Mouse (Mus musculus): ENCODE results near the gene 2900011O08Rik. TPM values are rescaled to one million over a fixed set of nuclear protein-coding genes. Genes with fewer than 3 reads are reported as not detected.

Gene 2900011O08Rik
- 1.6 TPM in 1 of 2 replicates, not detected in the other for polyA plus RNA-seq (2011; ENCODE audit: insufficient read depth, insufficient read length, low replicate concordance, missing spikeins)

GRCm38 (mm10) chr16:13986574-13987478 lies at the start of gene 2900011O08Rik, which contains the start of gene Ifitm7:
2900011O08Rik (plus strand) TSS chr16:13986604.
Ifitm7 (minus strand) TSS chr16:13986888.
- no peaks in the 10 kb centered on the region for H3K4me1 ChIP-seq (ENCODE audit: control insufficient read depth, insufficient read depth, low read length)
- TF ChIP-seq POLR2A (IDR thresholded peaks at IDR 0.05; ENCODE audit: borderline replicate concordance, control insufficient read depth, low read depth, low read length) (no peak), CTCF (IDR thresholded peaks at IDR 0.05; ENCODE audit: control insufficient read depth, insufficient read depth, low read length) (no peak)
- H3K27ac ChIP-seq (ENCODE audit: control insufficient read depth, insufficient read depth, low read depth, low read length, poor library complexity) = no peak within 1 kb of the TSS
- no peak within 1 kb of the TSS for H3K4me3 ChIP-seq (replicated peaks; ENCODE audit: control insufficient read depth, low read depth, low read length)
- 1% methylated on average over 31 of the region's 31 CpGs for WGBS

DNA sequence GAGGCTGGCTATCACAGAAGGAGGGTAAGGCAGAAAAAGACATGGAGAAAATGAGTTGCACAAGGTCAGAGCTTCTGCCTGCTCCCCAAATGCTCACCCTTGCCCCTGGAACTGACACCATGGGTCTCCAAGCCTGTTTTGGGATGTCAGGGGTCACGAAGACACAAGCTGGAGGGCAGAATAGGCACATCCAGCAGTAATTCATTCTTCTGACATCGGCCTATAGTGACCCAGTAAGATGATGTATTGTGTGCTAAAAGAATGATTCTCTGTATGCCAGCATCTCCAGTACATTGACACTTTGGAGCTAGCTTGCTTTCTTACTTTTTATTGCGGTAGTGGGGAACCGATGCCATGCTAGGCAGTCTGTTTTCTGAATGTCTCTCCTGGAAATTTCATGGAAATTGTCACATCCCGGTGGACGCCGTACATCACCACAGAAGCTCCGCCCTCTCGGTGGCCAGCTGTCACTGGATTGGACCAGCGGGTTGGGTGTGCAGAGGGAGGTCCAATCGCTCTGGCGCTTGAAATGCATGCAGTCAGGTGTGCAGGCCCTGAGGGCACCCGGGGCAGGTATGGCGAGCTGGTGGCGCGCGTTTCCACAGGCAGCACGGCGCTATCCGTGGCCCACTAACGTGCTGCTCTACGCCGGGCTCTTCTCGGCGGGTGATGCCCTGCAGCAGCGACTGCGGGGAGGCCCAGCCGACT lies 46.1 kb upstream of the 2900011O08Rik start:
- WGBS = 12% methylated on average over 28 of the region's 28 CpGs
- no peak overlapping the region for H3K27ac ChIP-seq (ENCODE audit: control insufficient read depth, insufficient read depth, low read depth, low read length, poor library complexity)
- H3K4me1 ChIP-seq (ENCODE audit: control insufficient read depth, insufficient read depth, low read length) = peaks cover 2% of the 10 kb centered on the region; the same call in 1 of the 2 replicates
- no peak for TF ChIP-seq CTCF (IDR thresholded peaks at IDR 0.05; ENCODE audit: control insufficient read depth, insufficient read depth, low read length)
- TF ChIP-seq POLR2A (IDR thresholded peaks at IDR 0.05; ENCODE audit: borderline replicate concordance, control insufficient read depth, low read depth, low read length) = no peak
- H3K4me3 ChIP-seq (replicated peaks; ENCODE audit: control insufficient read depth, low read depth, low read length) = no peak overlapping the region

GRCm38 (mm10) chr16:13940847-13941395 lies 45.5 kb upstream of the 2900011O08Rik start:
- no peak for TF ChIP-seq CTCF (IDR thresholded peaks at IDR 0.05; ENCODE audit: control insufficient read depth, insufficient read depth, low read length)
- no peak for TF ChIP-seq POLR2A (IDR thresholded peaks at IDR 0.05; ENCODE audit: borderline replicate concordance, control insufficient read depth, low read depth, low read length)
- H3K4me3 ChIP-seq (replicated peaks; ENCODE audit: control insufficient read depth, low read depth, low read length) = no peak overlapping the region
- 4% methylated on average over 34 of the region's 34 CpGs for WGBS

DNA sequence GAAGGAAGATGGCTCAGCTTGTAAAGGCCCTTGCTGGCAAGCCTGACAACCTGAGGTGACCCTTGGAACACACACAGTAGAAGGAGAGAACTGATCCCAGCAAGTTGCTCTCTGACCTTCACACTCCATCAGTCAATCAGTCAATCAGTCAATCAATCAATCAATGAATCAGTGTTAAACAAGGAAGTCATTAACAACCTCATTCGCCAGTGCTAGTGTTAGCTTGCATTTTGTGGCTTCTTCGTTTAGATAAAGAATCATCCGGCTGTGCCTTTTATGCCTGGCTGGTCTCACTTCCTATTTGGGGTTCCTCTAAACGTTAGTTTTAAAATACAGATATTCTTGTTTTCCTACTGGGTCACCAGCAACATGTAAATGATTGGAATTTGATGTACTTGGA lies 42.2 kb upstream of the 2900011O08Rik start:
- Histone ChIP-seq H3K27ac (ENCODE audit: control insufficient read depth, insufficient read depth, low read depth, low read length, poor library complexity) (no peak overlapping the region), H3K4me3 (replicated peaks; ENCODE audit: control insufficient read depth, low read depth, low read length) (no peak overlapping the region), H3K4me1 (ENCODE audit: control insufficient read depth, insufficient read depth, low read length) (peaks cover 2% of the 10 kb centered on the region; the same call in 1 of the 2 replicates)
- 6% methylated on average over 4 of the region's 4 CpGs for WGBS
- TF ChIP-seq POLR2A (IDR thresholded peaks at IDR 0.05; ENCODE audit: borderline replicate concordance, control insufficient read depth, low read depth, low read length) = no peak
- no peak for TF ChIP-seq CTCF (IDR thresholded peaks at IDR 0.05; ENCODE audit: control insufficient read depth, insufficient read depth, low read length)

More at GRCm38 (mm10) chr16:13940847-13941395, 45.5 kb upstream of the 2900011O08Rik start:
- peaks cover 2% of the 10 kb centered on the region; the same call in 1 of the 2 replicates for H3K4me1 ChIP-seq (ENCODE audit: control insufficient read depth, insufficient read depth, low read length)
- no peak overlapping the region for H3K27ac ChIP-seq (ENCODE audit: control insufficient read depth, insufficient read depth, low read depth, low read length, poor library complexity)

DNA sequence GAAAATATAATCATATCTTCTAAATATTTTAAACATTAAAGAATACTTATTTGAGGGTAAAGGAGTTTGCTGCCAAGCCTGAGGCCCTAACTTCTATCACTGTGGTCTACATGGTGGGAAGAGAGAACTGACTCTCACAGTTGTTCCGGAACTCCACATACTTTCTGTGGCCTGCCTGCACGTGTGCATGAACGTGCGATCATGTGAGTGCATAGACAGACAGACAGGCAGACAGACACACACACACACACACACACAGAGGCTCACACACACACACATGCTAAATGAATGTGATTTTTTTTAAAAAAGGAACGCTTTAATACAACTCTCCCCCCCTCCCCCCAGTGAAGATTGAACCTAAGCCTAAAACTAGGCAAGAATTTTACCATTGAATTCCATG lies 41.7 kb upstream of the 2900011O08Rik start:
- WGBS = 72% methylated on average over 5 of the region's 5 CpGs
- Histone ChIP-seq H3K27ac (ENCODE audit: control insufficient read depth, insufficient read depth, low read depth, low read length, poor library complexity) (no peak overlapping the region), H3K4me3 (replicated peaks; ENCODE audit: control insufficient read depth, low read depth, low read length) (no peak overlapping the region), H3K4me1 (ENCODE audit: control insufficient read depth, insufficient read depth, low read length) (peaks cover 2% of the 10 kb centered on the region; the same call in 1 of the 2 replicates)
- TF ChIP-seq POLR2A (IDR thresholded peaks at IDR 0.05; ENCODE audit: borderline replicate concordance, control insufficient read depth, low read depth, low read length) (no peak), CTCF (IDR thresholded peaks at IDR 0.05; ENCODE audit: control insufficient read depth, insufficient read depth, low read length) (no peak)

DNA sequence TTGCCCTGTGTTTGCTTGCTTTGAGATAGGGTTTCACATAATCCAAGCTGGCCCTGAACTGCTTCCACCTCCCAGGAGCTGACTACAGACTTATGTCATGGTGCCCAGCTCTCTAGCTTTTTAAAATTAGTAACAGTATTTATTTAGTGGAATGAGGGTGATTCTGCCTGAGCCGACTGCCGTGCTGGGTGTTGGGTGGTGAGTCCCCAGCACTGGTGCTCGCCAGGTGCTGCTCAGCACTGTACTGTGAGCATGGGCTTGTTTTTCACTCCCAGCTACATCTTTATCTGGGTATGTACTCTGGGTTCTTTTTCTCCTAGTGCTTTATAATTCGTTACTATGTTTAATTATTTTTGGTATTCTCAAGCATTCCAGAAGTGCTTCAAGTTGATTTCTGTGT lies 41.3 kb upstream of the 2900011O08Rik start:
- peaks cover 2% of the 10 kb centered on the region; the same call in 1 of the 2 replicates for H3K4me1 ChIP-seq (ENCODE audit: control insufficient read depth, insufficient read depth, low read length)
- no peak overlapping the region for H3K4me3 ChIP-seq (replicated peaks; ENCODE audit: control insufficient read depth, low read depth, low read length)
- H3K27ac ChIP-seq (ENCODE audit: control insufficient read depth, insufficient read depth, low read depth, low read length, poor library complexity) = no peak overlapping the region
- 70% methylated on average over 4 of the region's 4 CpGs for WGBS
- TF ChIP-seq POLR2A (IDR thresholded peaks at IDR 0.05; ENCODE audit: borderline replicate concordance, control insufficient read depth, low read depth, low read length) = no peak

DNA sequence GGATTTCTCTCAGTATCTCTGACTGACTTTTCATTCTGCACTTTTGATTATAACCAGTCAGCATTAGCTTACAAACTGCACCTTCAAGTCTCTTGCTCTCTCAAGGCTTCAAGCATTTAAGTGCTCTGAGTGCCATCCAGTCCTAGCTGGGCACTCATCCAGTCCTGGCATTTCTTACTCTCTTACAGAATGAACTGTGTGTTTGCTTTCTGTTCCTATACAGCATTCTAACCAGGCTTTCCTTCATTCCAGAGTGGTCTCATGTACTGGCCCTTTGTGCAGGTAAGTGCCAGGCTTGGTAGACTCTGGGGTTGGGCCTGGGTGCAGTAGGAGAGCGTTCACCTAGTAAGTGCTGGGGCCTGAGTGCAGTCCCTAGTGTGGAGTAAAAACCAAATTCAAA lies 40.1 kb upstream of the 2900011O08Rik start:
- TF ChIP-seq CTCF (IDR thresholded peaks at IDR 0.05; ENCODE audit: control insufficient read depth, insufficient read depth, low read length) (no peak), POLR2A (IDR thresholded peaks at IDR 0.05; ENCODE audit: borderline replicate concordance, control insufficient read depth, low read depth, low read length) (no peak)
- 88% methylated on average over 1 of the region's 1 CpGs for WGBS

DNA sequence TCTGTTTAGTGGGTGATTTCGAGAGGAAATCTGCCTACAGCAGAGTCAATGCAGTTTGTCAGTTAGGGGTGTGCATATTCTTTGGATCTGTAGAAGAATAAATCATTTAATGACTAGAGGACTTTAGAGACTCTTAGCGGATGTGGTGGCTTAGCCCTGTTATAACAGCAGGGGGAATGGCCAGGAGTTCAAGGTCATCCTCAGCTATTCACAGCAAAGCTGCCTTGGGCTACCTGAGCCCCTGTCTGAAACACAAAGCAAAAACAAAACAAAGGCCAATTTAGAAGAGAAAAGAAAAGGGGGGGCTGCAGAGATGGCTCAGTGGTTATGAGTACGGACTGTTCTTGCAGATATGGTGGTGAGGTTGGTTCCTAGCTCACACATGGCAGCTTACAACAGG lies 35.2 kb upstream of the 2900011O08Rik start:
- TF ChIP-seq POLR2A (IDR thresholded peaks at IDR 0.05; ENCODE audit: borderline replicate concordance, control insufficient read depth, low read depth, low read length) (no peak), CTCF (IDR thresholded peaks at IDR 0.05; ENCODE audit: control insufficient read depth, insufficient read depth, low read length) (no peak)
- Histone ChIP-seq H3K27ac (ENCODE audit: control insufficient read depth, insufficient read depth, low read depth, low read length, poor library complexity) (no peak overlapping the region), H3K4me1 (ENCODE audit: control insufficient read depth, insufficient read depth, low read length) (no peaks in the 10 kb centered on the region), H3K4me3 (replicated peaks; ENCODE audit: control insufficient read depth, low read depth, low read length) (no peak overlapping the region)
- 80% methylated on average over 3 of the region's 3 CpGs for WGBS

More for the DNA sequence above, 40.1 kb upstream of the 2900011O08Rik start:
- Histone ChIP-seq H3K4me1 (ENCODE audit: control insufficient read depth, insufficient read depth, low read length) (peaks cover 2% of the 10 kb centered on the region; the same call in 1 of the 2 replicates), H3K27ac (ENCODE audit: control insufficient read depth, insufficient read depth, low read depth, low read length, poor library complexity) (no peak overlapping the region), H3K4me3 (replicated peaks; ENCODE audit: control insufficient read depth, low read depth, low read length) (no peak overlapping the region)
